Mouse (Mus musculus): ENCODE measurements at regions not wholly inside any gene's neighbourhood (a gene's known extent, or its start where the extent isn't known, plus 50 kb on each side); places are given as distances from the start of the nearest gene placed in this dataset.

GRCm38 (mm10) chr4:54371418-54371957 is 545.6 kb downstream of the Tmem38b start:
- H3K27ac ChIP-seq: no peak overlapping the region
- WGBS (ENCODE audit: missing documents): 96% methylated on average over 7 of the region's 7 CpGs
- no peaks in the 10 kb centered on the region for H3K79me2 ChIP-seq (ENCODE audit: inconsistent target)
- H3K4me3 ChIP-seq (ENCODE audit: inconsistent target): no peak overlapping the region
- no peaks in the 10 kb centered on the region for H3K36me3 ChIP-seq (ENCODE audit: inconsistent target)

GRCm38 (mm10) chr4:54373606-54374005 is 547.8 kb downstream of the Tmem38b start:
- Histone ChIP-seq H3K4me3 (ENCODE audit: inconsistent target) (no peak overlapping the region), H3K27ac (no peak overlapping the region), H3K36me3 (ENCODE audit: inconsistent target) (no peaks in the 10 kb centered on the region), H3K79me2 (ENCODE audit: inconsistent target) (no peaks in the 10 kb centered on the region)
- WGBS (ENCODE audit: missing documents): 93% methylated on average over 2 of the region's 2 CpGs

DNA sequence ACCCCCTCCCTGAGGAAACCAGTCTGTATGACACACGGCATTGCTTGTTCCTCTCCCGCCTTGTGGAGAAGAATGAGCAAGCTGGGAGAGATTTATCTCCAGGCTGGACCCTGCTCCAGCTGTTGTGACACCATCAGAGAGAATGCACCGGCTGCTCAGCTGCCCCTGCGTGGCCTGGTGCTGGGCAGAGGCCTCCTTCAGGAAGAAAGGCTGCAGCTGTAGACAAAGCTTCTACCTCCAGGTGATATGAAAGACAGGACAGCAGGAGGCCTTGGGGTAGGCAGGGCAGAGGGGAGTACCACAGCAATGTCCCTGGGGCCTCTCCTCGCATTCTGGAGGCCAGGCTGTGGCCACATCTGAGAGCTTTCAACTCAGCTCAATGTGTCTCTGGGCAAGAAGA is 548.6 kb downstream of the Tmem38b start:
- no peaks in the 10 kb centered on the region for H3K79me2 ChIP-seq (ENCODE audit: inconsistent target)
- no peak overlapping the region for H3K4me3 ChIP-seq (ENCODE audit: inconsistent target)
- no peak overlapping the region for H3K27ac ChIP-seq
- 78% methylated on average over 5 of the region's 5 CpGs for WGBS (ENCODE audit: missing documents)
- H3K36me3 ChIP-seq (ENCODE audit: inconsistent target): no peaks in the 10 kb centered on the region

GRCm38 (mm10) chr4:54387460-54387859 is 557.4 kb upstream of the Zfp462 start:
- Histone ChIP-seq H3K4me3 (ENCODE audit: inconsistent target) (no peak overlapping the region), H3K79me2 (ENCODE audit: inconsistent target) (no peaks in the 10 kb centered on the region), H3K36me3 (ENCODE audit: inconsistent target) (no peaks in the 10 kb centered on the region), H3K27ac (no peak overlapping the region)
- WGBS (ENCODE audit: missing documents): 71% methylated on average over 6 of the region's 6 CpGs

- no peak overlapping the region for H3K4me3 ChIP-seq (ENCODE audit: inconsistent target)
- H3K79me2 ChIP-seq (ENCODE audit: inconsistent target): no peaks in the 10 kb centered on the region
- no peak overlapping the region for H3K27ac ChIP-seq
- H3K36me3 ChIP-seq (ENCODE audit: inconsistent target): no peaks in the 10 kb centered on the region
- WGBS (ENCODE audit: missing documents): 95% methylated on average over 7 of the region's 7 CpGs
Observed at GRCm38 (mm10) chr4:54391536-54392208, 553.2 kb upstream of the Zfp462 start.

DNA sequence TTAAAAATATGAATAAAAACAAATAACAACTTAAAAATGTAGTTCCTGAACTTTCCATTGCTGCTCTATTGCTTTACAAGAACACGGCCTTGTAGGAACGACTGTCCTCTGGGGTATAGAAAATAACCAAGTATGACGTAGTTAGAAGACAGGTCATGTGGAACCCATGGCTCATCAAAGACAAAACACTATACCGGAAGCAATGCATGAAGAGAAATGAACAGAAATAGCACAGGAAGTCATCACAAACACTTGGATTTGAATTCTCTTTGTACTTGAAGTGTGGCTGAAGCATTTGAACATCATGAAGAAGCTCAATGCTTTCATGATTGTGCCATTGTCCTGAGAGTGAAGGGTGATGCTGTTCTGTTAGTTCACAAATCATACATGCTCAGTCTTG is 538.7 kb upstream of the Zfp462 start:
- Histone ChIP-seq H3K4me3 (ENCODE audit: inconsistent target) (no peak overlapping the region), H3K36me3 (ENCODE audit: inconsistent target) (no peaks in the 10 kb centered on the region)
- 95% methylated on average over 4 of the region's 4 CpGs for WGBS (ENCODE audit: missing documents)

GRCm38 (mm10) chr4:54407930-54408329 is 536.9 kb upstream of the Zfp462 start:
- 60% methylated on average over 2 of the region's 2 CpGs for WGBS (ENCODE audit: missing documents)
- H3K27ac ChIP-seq: no peak overlapping the region
- no peaks in the 10 kb centered on the region for H3K36me3 ChIP-seq (ENCODE audit: inconsistent target)
- H3K79me2 ChIP-seq (ENCODE audit: inconsistent target): no peaks in the 10 kb centered on the region
- H3K4me3 ChIP-seq (ENCODE audit: inconsistent target): no peak overlapping the region

More for the DNA sequence above, 538.7 kb upstream of the Zfp462 start:
- Histone ChIP-seq H3K79me2 (ENCODE audit: inconsistent target) (no peaks in the 10 kb centered on the region), H3K27ac (no peak overlapping the region)

- Histone ChIP-seq H3K79me2 (ENCODE audit: inconsistent target) (no peaks in the 10 kb centered on the region), H3K36me3 (ENCODE audit: inconsistent target) (no peaks in the 10 kb centered on the region), H3K4me3 (ENCODE audit: inconsistent target) (no peak overlapping the region), H3K27ac (no peak overlapping the region)
- 39% methylated on average over 3 of the region's 3 CpGs for WGBS (ENCODE audit: missing documents)
Observed at GRCm38 (mm10) chr4:54430789-54431188, 514.1 kb upstream of the Zfp462 start.

DNA sequence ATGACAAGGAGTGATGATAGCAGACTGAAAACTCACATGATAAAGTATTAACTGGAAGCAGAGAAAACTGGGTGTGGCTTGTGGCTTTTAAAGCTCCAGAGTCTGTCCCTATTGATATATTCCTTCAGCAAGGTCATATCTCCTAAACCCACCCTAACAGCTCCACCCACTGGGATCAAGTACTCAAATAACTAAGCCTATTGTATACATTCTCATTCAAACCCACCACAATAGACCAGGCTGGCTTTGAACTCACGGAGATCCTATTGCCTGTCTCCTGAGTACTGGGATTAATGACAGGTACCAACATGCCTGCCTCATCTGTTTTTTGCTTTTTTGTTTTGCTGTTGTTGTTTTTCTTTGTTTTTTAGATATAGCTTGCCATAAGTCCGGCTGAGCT is 484.3 kb upstream of the Zfp462 start:
- H3K4me3 ChIP-seq (ENCODE audit: inconsistent target): no peak overlapping the region
- no peak overlapping the region for H3K27ac ChIP-seq
- WGBS (ENCODE audit: missing documents): 88% methylated on average over 2 of the region's 2 CpGs
- no peaks in the 10 kb centered on the region for H3K36me3 ChIP-seq (ENCODE audit: inconsistent target)
- H3K79me2 ChIP-seq (ENCODE audit: inconsistent target): no peaks in the 10 kb centered on the region

GRCm38 (mm10) chr4:54469176-54469575 is 475.7 kb upstream of the Zfp462 start:
- Histone ChIP-seq H3K79me2 (ENCODE audit: inconsistent target) (no peaks in the 10 kb centered on the region), H3K36me3 (ENCODE audit: inconsistent target) (no peaks in the 10 kb centered on the region), H3K4me3 (ENCODE audit: inconsistent target) (no peak overlapping the region), H3K27ac (no peak overlapping the region)
- 100% methylated on average over 2 of the region's 2 CpGs for WGBS (ENCODE audit: missing documents)

- H3K79me2 ChIP-seq (ENCODE audit: inconsistent target): no peaks in the 10 kb centered on the region
- H3K4me3 ChIP-seq (ENCODE audit: inconsistent target): no peak overlapping the region
- no peaks in the 10 kb centered on the region for H3K36me3 ChIP-seq (ENCODE audit: inconsistent target)
- H3K27ac ChIP-seq: no peak overlapping the region
- 78% methylated on average over 12 of the region's 13 CpGs for WGBS (ENCODE audit: missing documents)
Observed at GRCm38 (mm10) chr4:54470022-54471008, 474.5 kb upstream of the Zfp462 start.

DNA sequence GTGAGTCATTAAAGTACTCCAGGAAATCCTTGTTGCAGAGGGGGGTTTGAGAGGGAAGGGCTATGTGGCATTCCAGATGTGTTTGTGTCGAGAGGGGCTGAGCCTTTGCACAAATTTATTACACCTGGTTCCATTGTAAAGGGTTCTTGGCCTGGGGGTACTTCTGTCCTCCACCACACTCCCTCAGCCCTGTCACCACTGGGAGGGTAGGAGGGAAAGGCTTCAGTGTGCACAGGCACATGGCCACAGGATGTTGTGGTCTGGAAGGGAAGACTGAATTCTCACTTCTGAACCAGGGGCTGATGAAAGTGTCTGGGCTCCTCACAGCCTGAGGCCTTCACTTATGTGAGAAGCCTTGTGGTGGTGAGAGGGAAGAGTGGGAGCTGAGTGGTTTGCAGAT is 473.8 kb upstream of the Zfp462 start:
- 31% methylated on average over 1 of the region's 1 CpGs for WGBS (ENCODE audit: missing documents)
- Histone ChIP-seq H3K4me3 (ENCODE audit: inconsistent target) (no peak overlapping the region), H3K27ac (no peak overlapping the region), H3K36me3 (ENCODE audit: inconsistent target) (no peaks in the 10 kb centered on the region), H3K79me2 (ENCODE audit: inconsistent target) (no peaks in the 10 kb centered on the region)

- Histone ChIP-seq H3K4me3 (ENCODE audit: inconsistent target) (no peak overlapping the region), H3K79me2 (ENCODE audit: inconsistent target) (no peaks in the 10 kb centered on the region), H3K27ac (no peak overlapping the region), H3K36me3 (ENCODE audit: inconsistent target) (no peaks in the 10 kb centered on the region)
- 15% methylated on average over 2 of the region's 2 CpGs for WGBS (ENCODE audit: missing documents)
Observed at GRCm38 (mm10) chr4:54481766-54482165, 463.1 kb upstream of the Zfp462 start.

GRCm38 (mm10) chr4:54493074-54493473 is 451.8 kb upstream of the Zfp462 start:
- Histone ChIP-seq H3K36me3 (ENCODE audit: inconsistent target) (no peaks in the 10 kb centered on the region), H3K4me3 (ENCODE audit: inconsistent target) (no peak overlapping the region), H3K27ac (no peak overlapping the region), H3K79me2 (ENCODE audit: inconsistent target) (no peaks in the 10 kb centered on the region)
- 94% methylated on average over 6 of the region's 6 CpGs for WGBS (ENCODE audit: missing documents)

Measured in macrophage (primary cell).